Mouse (Mus musculus) bone marrow macrophage, adult 2 months (primary cell): Measurements from ENCODE around the gene Irf7.

Source experiments
- CTCF ChIP-seq: IDR thresholded peaks from 2 replicates; pipeline ENCODE4 v1.5.1; 2012; ENCODE audit warnings: low read depth, mild to moderate bottlenecking, low read length, moderate library complexity
- POLR2A ChIP-seq: IDR thresholded peaks from 2 replicates; pipeline ENCODE4 v1.6.1; 2012; ENCODE audit warnings: mild to moderate bottlenecking, low read depth, low read length, borderline replicate concordance

GRCm38 (mm10) chr7:141221249-141222125 is 44.8 kb downstream of the Irf7 start:
- no peak for TF ChIP-seq POLR2A
- no peak for TF ChIP-seq CTCF
